Mouse (Mus musculus) kidney, embryonic 15.5 days (tissue): ENCODE results near the gene Nudt9. TPM values are rescaled to one million over a fixed set of nuclear protein-coding genes. Genes with fewer than 3 reads are reported as not detected.
A peak's percentile ranks its signal among the peaks of the same experiment; 100 is the strongest.
"Not testable (repeated sequence)": the region's sequence is repeated elsewhere in the genome, so short reads cannot be mapped to it uniquely, and the experiment has no call there.

ENCODE experiments used
- ATAC-seq: fragments of 200-750 bp; cut with Nextera tagmentation; replicated peaks from 2 replicates; pipeline ENCODE4 v1.8.0; 2017; ENCODE audit warnings: moderate TSS enrichment; ENCODE audit not compliant: low FRiP score
- H3K27ac ChIP-seq: fragments of 300-500 bp; sonication (generic); 2 replicates; pipeline ENCODE4 v1.5.1; 2015; ENCODE audit warnings: mild to moderate bottlenecking, inconsistent platforms
- H3K27me3 ChIP-seq: fragments of 300-500 bp; sonication (generic); 2 replicates; pipeline ENCODE4 v1.6.1; 2015; ENCODE audit warnings: inconsistent platforms
- H3K36me3 ChIP-seq: fragments of 300-500 bp; sonication (generic); 2 replicates; pipeline ENCODE4 v1.6.1; 2015; ENCODE audit warnings: inconsistent platforms
- H3K4me1 ChIP-seq: fragments of 300-500 bp; sonication (generic); 2 replicates; pipeline ENCODE4 v1.6.1; 2015; ENCODE audit warnings: inconsistent platforms
- H3K4me2 ChIP-seq: fragments of 300-500 bp; sonication (generic); 2 replicates; pipeline ENCODE4 v1.6.1; 2015; ENCODE audit warnings: moderate library complexity, mild to moderate bottlenecking, inconsistent platforms
- H3K4me3 ChIP-seq: fragments of 300-500 bp; sonication (generic); replicated peaks from 2 replicates; pipeline ENCODE4 v1.5.1; 2015; ENCODE audit warnings: mild to moderate bottlenecking, inconsistent platforms
- H3K9ac ChIP-seq: fragments of 300-500 bp; sonication (generic); 2 replicates; pipeline ENCODE4 v1.6.1; 2015; ENCODE audit warnings: mild to moderate bottlenecking, inconsistent platforms
- H3K9me3 ChIP-seq: fragments of 300-500 bp; sonication (generic); replicated peaks from 2 replicates; pipeline ENCODE4 v1.6.1; 2016; ENCODE audit warnings: inconsistent platforms
- WGBS: fragments of 180-500 bp; shearing (Covaris S2); methylation state at CpG from one replicate; pipeline ENCODE4 v1.1.7; 2015; ENCODE audit warnings: mixed read lengths; 5-methylcytosine and 5-hydroxymethylcytosine counted together
- polyA plus RNA-seq: library from polyadenylated mRNA; unstranded; fragments of >200 nt; fragmentation: Nextera tagmentation; extraction: Ambion mirVana; gene quantifications from 2 replicates; pipeline ENCODE4 v1.2.1, GENCODE M21; 2015

The Nudt9 gene
- polyA plus RNA-seq, 1 experiment from 2014 or later = 59.9 TPM

DNA sequence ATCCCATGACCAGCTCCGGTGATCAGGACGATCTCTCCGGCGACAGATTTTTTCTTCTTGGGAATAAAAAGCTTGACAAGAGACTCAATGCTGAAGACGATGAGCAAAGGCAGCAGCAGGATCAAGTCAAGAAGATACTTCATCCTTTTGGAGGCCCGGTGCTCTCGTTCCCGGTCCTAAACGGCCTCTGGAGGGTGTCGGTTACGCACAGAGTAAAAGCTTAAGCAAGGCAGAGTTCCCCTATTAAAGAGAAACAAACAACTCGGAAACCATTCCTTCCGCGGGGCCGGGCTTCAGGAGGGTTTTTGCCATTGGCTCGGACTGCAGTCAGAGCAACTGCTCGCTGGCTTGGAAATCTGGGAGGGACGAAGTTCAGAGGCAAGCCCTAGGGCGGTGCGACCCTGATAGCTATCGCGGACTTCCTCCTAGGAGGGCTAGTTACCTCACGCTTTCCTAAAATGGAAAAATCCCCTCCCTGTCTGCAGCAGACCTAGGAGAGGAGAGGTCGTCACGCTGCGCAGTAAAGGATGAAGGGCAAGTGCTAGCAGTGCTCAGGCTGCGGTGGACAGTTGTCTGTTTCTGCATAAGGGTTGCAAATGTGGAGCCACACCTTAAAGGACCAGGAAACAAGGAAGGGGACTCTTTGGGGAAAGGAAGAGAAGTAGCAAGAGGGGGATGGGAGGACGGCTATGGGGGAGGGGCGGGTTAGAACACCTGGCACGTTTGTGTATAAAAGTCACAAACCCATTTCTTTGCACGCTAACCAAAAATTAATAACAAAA, 24.3 kb upstream of the Nudt9 start, which contains the start of gene Hsd17b11:
Gene Hsd17b11 (minus strand): TSS at position 323 of the 782 bp plus-strand sequence.
- ATAC-seq = peak; percentile 96
- Histone ChIP-seq H3K4me1 (peaks cover 38% of the 10 kb centered on the region), H3K4me3 (peak within 1 kb of the TSS; percentile 60), H3K4me2 (peak within 1 kb of the TSS; percentile 70), H3K27ac (peak within 1 kb of the TSS; percentile 95), H3K36me3 (peaks cover 16% of the 10 kb centered on the region), H3K9me3 (no peaks in the 10 kb centered on the region), H3K9ac (peak within 1 kb of the TSS; percentile 67), H3K27me3 (no peaks in the 10 kb centered on the region)
- under 1% methylated on average over 31 of the region's 31 CpGs for WGBS

- 17% methylated on average over 5 of the region's 5 CpGs for WGBS
- Histone ChIP-seq H3K4me2 (peak overlapping the region; percentile 70), H3K4me1 (peaks cover 38% of the 10 kb centered on the region), H3K36me3 (peaks cover 9% of the 10 kb centered on the region), H3K4me3 (peak overlapping the region; percentile 60; the same call in 1 of the 2 replicates), H3K9ac (no peak overlapping the region), H3K27me3 (no peaks in the 10 kb centered on the region), H3K27ac (peak overlapping the region; percentile 95), H3K9me3 (no peaks in the 10 kb centered on the region)
- no peak for ATAC-seq
These were observed 23.5 kb upstream of the Nudt9 start for GRCm38 (mm10) chr5:104022558-104022957.

- H3K27ac ChIP-seq = no peak overlapping the region
These were observed 22.7 kb upstream of the Nudt9 start for GRCm38 (mm10) chr5:104023289-104024020.

DNA sequence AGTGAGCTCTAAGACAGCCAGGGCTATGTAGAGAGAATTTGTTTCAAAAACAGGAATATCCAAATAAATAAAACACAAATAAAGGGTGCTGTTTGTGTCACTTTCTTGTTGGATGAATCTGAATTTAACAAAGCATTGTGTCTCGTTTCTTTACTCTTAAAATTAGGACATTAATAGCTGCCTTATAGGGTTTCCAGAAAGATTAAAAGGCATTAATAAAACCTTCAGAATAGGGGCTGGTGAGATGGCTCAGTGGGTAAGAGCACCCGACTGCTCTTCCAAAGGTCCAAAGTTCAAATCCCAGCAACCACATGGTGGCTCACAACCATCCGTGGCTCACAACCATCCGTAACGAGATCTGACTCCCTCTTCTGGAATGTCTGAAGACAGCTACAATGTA, 21.9 kb upstream of the Nudt9 start:
- not testable (repeated sequence) for H3K9me3 ChIP-seq, H3K4me2 ChIP-seq, H3K4me3 ChIP-seq, H3K27ac ChIP-seq, H3K27me3 ChIP-seq, ATAC-seq, H3K36me3 ChIP-seq, H3K9ac ChIP-seq
- H3K4me1 ChIP-seq = peaks cover 32% of the 10 kb centered on the region
- 74% methylated on average over 5 of the region's 5 CpGs for WGBS

More at GRCm38 (mm10) chr5:104023289-104024020, 22.7 kb upstream of the Nudt9 start:
- no peak for ATAC-seq
- Histone ChIP-seq H3K27me3 (no peaks in the 10 kb centered on the region), H3K9ac (no peak overlapping the region), H3K4me2 (no peak overlapping the region), H3K36me3 (no peaks in the 10 kb centered on the region), H3K9me3 (no peaks in the 10 kb centered on the region), H3K4me3 (no peak overlapping the region), H3K4me1 (peaks cover 38% of the 10 kb centered on the region)
- WGBS = 76% methylated on average over 8 of the region's 8 CpGs

- Histone ChIP-seq H3K4me3 (no peak overlapping the region), H3K4me2 (no peak overlapping the region), H3K9me3 (no peaks in the 10 kb centered on the region), H3K27me3 (no peaks in the 10 kb centered on the region), H3K4me1 (peaks cover 27% of the 10 kb centered on the region), H3K27ac (no peak overlapping the region), H3K36me3 (no peaks in the 10 kb centered on the region), H3K9ac (no peak overlapping the region)
- 62% methylated on average over 11 of the region's 11 CpGs for WGBS
- no peak for ATAC-seq
These were observed 21.3 kb upstream of the Nudt9 start for GRCm38 (mm10) chr5:104024762-104025161.

- no peak overlapping the region for H3K4me3 ChIP-seq
- 54% methylated on average over 17 of the region's 17 CpGs for WGBS
- H3K27me3 ChIP-seq = no peaks in the 10 kb centered on the region
- no peak for ATAC-seq
- peaks cover 23% of the 10 kb centered on the region for H3K4me1 ChIP-seq
- H3K4me2 ChIP-seq = no peak overlapping the region
- H3K36me3 ChIP-seq = no peaks in the 10 kb centered on the region
- H3K9me3 ChIP-seq = no peaks in the 10 kb centered on the region
- H3K27ac ChIP-seq = no peak overlapping the region
- H3K9ac ChIP-seq = no peak overlapping the region
These were observed 20.8 kb upstream of the Nudt9 start for GRCm38 (mm10) chr5:104025245-104025854.

DNA sequence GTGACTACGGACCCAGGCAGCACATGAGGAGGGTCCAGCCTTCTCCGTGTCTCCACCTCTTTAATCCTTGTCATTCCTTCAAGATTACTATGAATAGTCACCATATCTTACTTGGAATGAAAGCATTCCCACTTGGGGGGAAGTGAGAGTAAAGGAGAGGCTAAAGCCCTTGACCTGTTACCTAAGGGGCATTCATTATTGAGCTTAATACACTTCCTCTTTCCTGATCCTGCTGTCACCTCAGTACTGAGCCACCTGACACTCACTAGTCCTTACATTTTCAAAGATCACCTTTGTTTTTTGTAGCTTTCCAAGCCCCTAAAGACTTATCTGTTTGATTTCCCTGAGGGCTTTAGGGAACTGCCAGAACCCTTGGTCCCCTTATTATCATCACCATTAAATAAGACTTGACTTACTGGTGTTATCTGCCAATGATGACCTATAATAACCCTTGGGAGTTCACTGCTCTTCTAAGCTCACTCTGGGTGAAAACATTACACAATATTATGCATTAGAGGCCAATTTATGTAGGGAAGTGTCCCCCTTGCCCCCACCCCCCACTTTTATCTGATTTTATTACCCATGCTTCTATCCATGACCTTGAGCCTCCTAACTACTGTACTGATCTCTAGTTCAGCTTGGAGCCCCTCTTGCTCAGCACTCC, 13.5 kb upstream of the Nudt9 start:
- ATAC-seq = no peak
- Histone ChIP-seq H3K4me3 (no peak overlapping the region), H3K27me3 (no peaks in the 10 kb centered on the region)

DNA sequence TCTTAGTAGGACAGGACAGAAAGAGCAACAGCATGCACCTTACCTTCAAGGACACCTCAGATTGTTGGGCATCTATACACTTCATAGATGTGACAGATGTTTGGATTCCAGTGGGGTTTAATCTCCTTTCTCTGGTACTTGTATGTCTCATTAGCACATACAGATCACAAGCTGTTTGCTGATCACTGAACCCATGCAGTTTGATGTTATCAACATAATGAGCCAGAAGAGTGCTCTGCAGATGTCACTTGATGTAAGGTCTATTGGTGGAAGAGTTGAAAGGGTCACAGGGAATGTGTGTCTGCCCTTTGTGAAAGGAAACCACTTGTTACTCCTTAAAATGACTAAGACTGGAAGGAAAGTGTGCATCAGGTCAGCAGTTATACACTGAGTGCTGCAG, 11.0 kb upstream of the Nudt9 start:
- Histone ChIP-seq H3K9ac (no peak overlapping the region), H3K27ac (no peak overlapping the region), H3K9me3 (no peaks in the 10 kb centered on the region), H3K27me3 (no peaks in the 10 kb centered on the region), H3K4me2 (no peak overlapping the region), H3K4me1 (no peaks in the 10 kb centered on the region), H3K36me3 (no peaks in the 10 kb centered on the region), H3K4me3 (no peak overlapping the region)
- ATAC-seq = no peak

More for the DNA sequence above, 13.5 kb upstream of the Nudt9 start:
- no peak overlapping the region for H3K4me2 ChIP-seq
- 79% methylated on average over 2 of the region's 2 CpGs for whole genome bisulfite sequencing
- no peak overlapping the region for H3K9ac ChIP-seq
- no peaks in the 10 kb centered on the region for H3K4me1 ChIP-seq
- no peak overlapping the region for H3K27ac ChIP-seq
- no peaks in the 10 kb centered on the region for H3K36me3 ChIP-seq
- H3K9me3 ChIP-seq = no peaks in the 10 kb centered on the region

GRCm38 (mm10) chr5:104035824-104036223, 10.3 kb upstream of the Nudt9 start:
- no peaks in the 10 kb centered on the region for H3K9me3 ChIP-seq
- H3K4me1 ChIP-seq = no peaks in the 10 kb centered on the region
- H3K9ac ChIP-seq = no peak overlapping the region
- H3K36me3 ChIP-seq = no peaks in the 10 kb centered on the region
- no peak overlapping the region for H3K27ac ChIP-seq
- no peak overlapping the region for H3K4me3 ChIP-seq
- H3K4me2 ChIP-seq = no peak overlapping the region
- WGBS = 31% methylated on average over 1 of the region's 1 CpGs
- no peaks in the 10 kb centered on the region for H3K27me3 ChIP-seq
- ATAC-seq = no peak

DNA sequence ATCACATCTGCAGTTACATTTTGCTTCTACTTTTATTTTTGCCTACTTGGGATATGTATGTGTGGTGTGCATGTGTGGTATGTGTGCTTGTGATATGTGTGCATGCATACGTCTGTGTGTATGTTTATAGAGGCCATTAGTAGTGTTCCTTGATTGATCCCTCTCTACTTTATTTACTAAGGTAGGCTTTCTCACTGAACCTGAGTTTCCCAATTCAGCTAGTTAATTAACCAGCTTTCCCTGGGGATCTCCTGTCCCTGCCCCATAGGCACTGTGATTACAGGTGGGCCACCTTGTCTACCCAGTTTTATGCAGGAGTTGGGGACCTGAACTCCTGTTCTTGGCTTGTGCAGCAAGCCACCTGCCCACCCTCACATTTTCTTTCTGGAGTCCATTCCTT, 9.4 kb upstream of the Nudt9 start:
- no peak overlapping the region for H3K4me3 ChIP-seq
- no peak overlapping the region for H3K4me2 ChIP-seq
- no peaks in the 10 kb centered on the region for H3K4me1 ChIP-seq
- no peaks in the 10 kb centered on the region for H3K36me3 ChIP-seq
- ATAC-seq = no peak
- no peaks in the 10 kb centered on the region for H3K9me3 ChIP-seq
- H3K9ac ChIP-seq = no peak overlapping the region
- 90% methylated on average over 1 of the region's 1 CpGs for WGBS
- H3K27me3 ChIP-seq = no peaks in the 10 kb centered on the region
- H3K27ac ChIP-seq = no peak overlapping the region

- H3K36me3 ChIP-seq = no peaks in the 10 kb centered on the region
- H3K4me1 ChIP-seq = no peaks in the 10 kb centered on the region
- WGBS = 70% methylated on average over 6 of the region's 6 CpGs
- no peak overlapping the region for H3K4me3 ChIP-seq
- no peak overlapping the region for H3K9ac ChIP-seq
- H3K27me3 ChIP-seq = no peaks in the 10 kb centered on the region
- no peak overlapping the region for H3K27ac ChIP-seq
- no peak for ATAC-seq
- no peak overlapping the region for H3K4me2 ChIP-seq
- H3K9me3 ChIP-seq = no peaks in the 10 kb centered on the region
These were observed 6.8 kb upstream of the Nudt9 start for GRCm38 (mm10) chr5:104039154-104039932.
